Mouse (Mus musculus) frontal cortex, postnatal 36 days (tissue): ENCODE data around the gene Hoxb7.

Source experiments
- DNase-seq, 2 experiments: peaks; one replicate each; pipeline ENCODE4 v3.0.0; 2022; ENCODE audit warnings: low spot score in 2 of 2

Hoxb7 gene

GRCm38 (mm10) chr11:96333241-96334001 lies 47.0 kb downstream of the Hoxb7 start:
- DNase-seq: no peak

- DNase-seq: no peak
Observed at GRCm38 (mm10) chr11:96334002-96334364, 47.6 kb downstream of the Hoxb7 start.

GRCm38 (mm10) chr11:96334998-96335397 lies 48.6 kb downstream of the Hoxb7 start:
- DNase-seq: no peak

- no peak for DNase-seq
Observed at GRCm38 (mm10) chr11:96336597-96336996, 50.2 kb downstream of the Hoxb7 start.

- no peak for DNase-seq
Observed at GRCm38 (mm10) chr11:96337026-96337425, 50.6 kb downstream of the Hoxb7 start.

- DNase-seq: no peak
Observed at GRCm38 (mm10) chr11:96338957-96339855, 52.8 kb downstream of the Hoxb7 start.
